Mouse (Mus musculus): ENCODE data around the gene Dennd1a.

DNA sequence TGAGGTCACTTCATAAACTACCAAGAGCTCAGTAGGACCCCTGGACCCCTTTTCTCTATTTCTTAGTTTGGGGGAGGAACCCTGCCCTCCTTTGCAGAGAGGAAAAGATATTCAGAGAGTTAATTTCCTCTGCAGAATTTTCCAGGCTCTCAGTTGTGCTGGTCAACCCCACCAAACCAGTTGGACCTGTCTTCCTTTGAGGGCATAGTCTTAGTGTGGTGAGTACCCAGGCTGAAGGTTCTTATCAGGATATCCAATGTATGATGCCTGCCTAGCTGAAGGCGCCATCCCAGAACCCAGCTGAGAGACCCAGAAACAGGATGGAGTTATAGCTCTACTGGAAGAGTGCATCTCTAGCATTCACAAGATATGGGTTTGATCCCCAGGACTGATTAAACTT is 536.1 kb downstream of the Dennd1a start:
- TF ChIP-seq CTCF (IDR thresholded peaks at IDR 0.05; ENCODE audit: extremely low read depth, insufficient read depth, low read length) (no peak), POLR2A (IDR thresholded peaks at IDR 0.05; ENCODE audit: extremely low read depth, insufficient read depth, low read length) (no peak)
